Mouse (Mus musculus): ENCODE data around the gene Wipf2.

GRCm38 (mm10) chr11:98935123-98935522 is 71.7 kb downstream of the Wipf2 start:
- TF ChIP-seq CTCF (IDR thresholded peaks at IDR 0.05; ENCODE audit: extremely low read depth, insufficient read length, insufficient replicate concordance, low read depth, low read length) (no peak), POLR2A (IDR thresholded peaks at IDR 0.05; ENCODE audit: low read depth, low read length) (no peak)

Measured in small intestine, adult 2 months (tissue).